Mouse (Mus musculus) spleen, postnatal 14 days (tissue): ENCODE measurements around the gene Igf1.

ENCODE experiments used
- DNase-seq, 2 experiments: peaks; one replicate each; pipeline ENCODE4 v3.0.0; 2021 to 2022; ENCODE audit warnings: low spot score in 2 of 2

Gene Igf1

GRCm38 (mm10) chr10:87858013-87858806 lies at the start of gene Igf1:
Igf1 (plus strand) TSS chr10:87858265.
- DNase-seq: no peak

GRCm38 (mm10) chr10:87812157-87813072 lies 45.6 kb upstream of the Igf1 start:
- DNase-seq: no peak

GRCm38 (mm10) chr10:87813073-87813590 lies 44.9 kb upstream of the Igf1 start:
- no peak for DNase-seq

- DNase-seq: no peak
Measured at GRCm38 (mm10) chr10:87816861-87817260, 41.2 kb upstream of the Igf1 start.

GRCm38 (mm10) chr10:87817786-87818185 lies 40.3 kb upstream of the Igf1 start:
- no peak for DNase-seq

GRCm38 (mm10) chr10:87821906-87822305 lies 36.2 kb upstream of the Igf1 start:
- DNase-seq: no peak

- no peak for DNase-seq
Measured at GRCm38 (mm10) chr10:87830012-87830411, 28.1 kb upstream of the Igf1 start.

- no peak for DNase-seq
Measured at GRCm38 (mm10) chr10:87830639-87831038, 27.4 kb upstream of the Igf1 start.

GRCm38 (mm10) chr10:87832101-87832500 lies 26.0 kb upstream of the Igf1 start:
- no peak for DNase-seq

GRCm38 (mm10) chr10:87839454-87839853 lies 18.6 kb upstream of the Igf1 start:
- DNase-seq: no peak

- DNase-seq: no peak
Measured at GRCm38 (mm10) chr10:87842501-87842900, 15.6 kb upstream of the Igf1 start.

- no peak for DNase-seq
Measured at GRCm38 (mm10) chr10:87844917-87845552, 13.0 kb upstream of the Igf1 start.

GRCm38 (mm10) chr10:87847882-87848281 lies 10.2 kb upstream of the Igf1 start:
- no peak for DNase-seq

GRCm38 (mm10) chr10:87848419-87848818 lies 9.6 kb upstream of the Igf1 start:
- DNase-seq: no peak

- DNase-seq: no peak
Measured at GRCm38 (mm10) chr10:87851492-87851891, 6.6 kb upstream of the Igf1 start.

GRCm38 (mm10) chr10:87854408-87854807 lies 3.7 kb upstream of the Igf1 start:
- peak in 1 of 2 experiments; percentile 22 for DNase-seq

- DNase-seq: no peak
Measured at GRCm38 (mm10) chr10:87855423-87856122, 2.5 kb upstream of the Igf1 start.

- no peak for DNase-seq
Measured at GRCm38 (mm10) chr10:87857215-87857955, 680 bp upstream of the Igf1 start.

- no peak for DNase-seq
Measured at GRCm38 (mm10) chr10:87858939-87859338, 874 bp downstream of the Igf1 start.

- no peak for DNase-seq
Measured at GRCm38 (mm10) chr10:87859453-87859852, 1.4 kb downstream of the Igf1 start.
